Mouse (Mus musculus): Measurements from ENCODE around the gene Gm20388. TPM values are rescaled to one million over a fixed set of nuclear protein-coding genes. Genes with fewer than 3 reads are reported as not detected.
"Not testable (repeated sequence)": the region's sequence is repeated elsewhere in the genome, so short reads cannot be mapped to it uniquely, and the experiment has no call there.

Gene Gm20388
- total RNA-seq, 2 experiments from 2014 or later, result 1.9 to 2.0 TPM

GRCm38 (mm10) chr8:122307836-122308235 is 2397.2 kb downstream of the Gm20388 start:
- no peak for DNase-seq

DNA sequence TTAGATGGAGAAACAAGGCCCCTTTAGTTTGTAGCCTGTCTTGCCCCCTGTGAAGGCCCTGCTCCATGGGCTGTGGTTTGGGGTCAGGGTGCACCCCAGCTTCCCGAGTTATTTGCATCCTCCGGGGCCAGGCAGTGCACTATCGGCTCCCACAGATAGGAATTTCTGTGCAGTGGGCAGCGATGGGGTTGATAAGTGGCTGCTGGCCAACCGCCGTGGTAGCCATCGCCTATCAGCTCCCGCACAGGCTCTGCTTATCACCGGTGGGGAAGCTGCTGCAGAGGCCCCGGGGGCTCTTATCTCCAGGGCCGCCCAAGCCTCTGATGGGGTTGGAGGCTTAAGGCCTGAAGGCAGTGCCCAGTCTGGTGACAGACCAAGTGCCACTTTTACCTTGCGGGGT is 2398.6 kb downstream of the Gm20388 start:
- DNase-seq, result no peak

DNA sequence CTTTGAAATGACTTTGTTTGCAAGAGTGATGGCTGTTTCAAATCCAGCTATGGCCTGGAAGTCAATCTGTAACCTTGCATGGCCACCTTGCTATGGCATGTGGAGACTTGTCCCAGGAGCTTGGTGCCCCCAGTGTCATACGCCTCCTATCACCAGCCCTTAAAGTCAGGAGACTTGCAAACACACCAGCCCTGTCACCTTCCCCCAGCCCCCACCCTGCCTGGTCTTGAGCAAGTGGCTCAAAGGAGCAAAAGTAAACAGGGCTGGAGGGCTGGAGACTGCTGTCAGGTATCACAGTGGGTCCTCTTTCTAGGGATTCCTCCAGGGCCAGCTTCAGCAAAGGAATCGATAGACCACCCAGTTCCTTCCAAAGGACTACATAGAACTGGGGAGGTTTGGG is 2400.5 kb downstream of the Gm20388 start:
- no peak for DNase-seq

DNA sequence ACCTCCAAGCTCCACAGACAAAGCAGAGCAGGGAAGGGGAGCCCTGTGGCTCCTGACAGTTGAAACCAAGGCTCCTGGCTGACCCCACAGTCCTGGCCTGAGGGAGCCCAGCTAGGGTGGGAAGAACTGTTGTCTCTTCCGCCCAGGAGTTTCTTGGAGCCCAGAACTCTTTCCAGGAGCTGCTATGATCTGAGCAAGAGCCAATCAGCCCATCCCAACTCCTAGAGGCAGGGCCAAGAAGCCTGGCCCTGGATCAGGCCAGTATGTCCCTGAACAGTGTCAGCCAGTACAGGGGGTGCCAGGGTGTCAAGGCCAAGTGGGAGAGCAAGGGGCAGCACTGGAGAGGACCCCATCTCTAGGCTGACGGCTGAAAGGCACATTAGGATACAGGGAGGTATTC is 2401.9 kb downstream of the Gm20388 start:
- no peak for DNase-seq

DNA sequence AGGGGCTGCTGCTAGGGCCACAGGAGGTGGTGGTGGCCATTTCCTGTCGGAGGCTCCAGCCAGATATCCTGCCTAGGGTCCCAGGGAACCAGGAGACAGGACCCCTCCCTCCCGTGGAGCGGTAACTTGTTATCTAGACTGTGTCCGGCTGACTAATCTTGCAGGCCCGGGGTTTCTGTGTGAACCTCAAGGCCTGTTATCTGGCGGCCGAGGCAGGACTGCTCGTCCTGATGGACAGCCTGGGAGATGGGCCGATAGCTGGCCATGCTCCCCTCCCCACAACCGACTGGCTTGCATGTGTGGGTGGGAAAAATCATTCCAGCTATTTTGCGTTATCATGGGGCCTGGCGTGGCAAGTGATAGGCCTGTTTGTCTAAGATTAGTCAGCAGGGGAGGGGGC is 2402.7 kb downstream of the Gm20388 start:
- DNase-seq, result no peak

GRCm38 (mm10) chr8:122314899-122315496 is 2404.4 kb downstream of the Gm20388 start:
- DNase-seq, result peak; percentile 42

DNA sequence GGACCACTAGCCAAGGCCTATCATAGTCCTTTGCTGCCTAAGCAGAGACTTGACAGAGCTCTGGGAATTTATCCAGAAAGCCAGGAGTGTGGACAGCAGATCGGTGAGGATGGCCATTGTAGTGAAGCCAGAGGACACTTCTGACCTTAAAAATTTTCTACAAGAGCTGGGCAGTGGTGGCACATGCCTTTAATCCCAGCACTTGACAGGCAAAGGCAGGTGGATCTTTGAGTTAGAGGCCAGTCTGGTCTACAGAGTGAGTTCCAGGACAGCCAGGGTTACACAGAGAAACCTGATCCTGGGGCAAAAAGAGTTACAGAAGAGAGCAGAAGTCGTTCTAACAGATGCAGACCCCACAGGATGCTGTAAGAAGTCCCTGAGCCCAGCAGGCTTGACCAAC is 2405.8 kb downstream of the Gm20388 start:
- no peak for DNase-seq

DNA sequence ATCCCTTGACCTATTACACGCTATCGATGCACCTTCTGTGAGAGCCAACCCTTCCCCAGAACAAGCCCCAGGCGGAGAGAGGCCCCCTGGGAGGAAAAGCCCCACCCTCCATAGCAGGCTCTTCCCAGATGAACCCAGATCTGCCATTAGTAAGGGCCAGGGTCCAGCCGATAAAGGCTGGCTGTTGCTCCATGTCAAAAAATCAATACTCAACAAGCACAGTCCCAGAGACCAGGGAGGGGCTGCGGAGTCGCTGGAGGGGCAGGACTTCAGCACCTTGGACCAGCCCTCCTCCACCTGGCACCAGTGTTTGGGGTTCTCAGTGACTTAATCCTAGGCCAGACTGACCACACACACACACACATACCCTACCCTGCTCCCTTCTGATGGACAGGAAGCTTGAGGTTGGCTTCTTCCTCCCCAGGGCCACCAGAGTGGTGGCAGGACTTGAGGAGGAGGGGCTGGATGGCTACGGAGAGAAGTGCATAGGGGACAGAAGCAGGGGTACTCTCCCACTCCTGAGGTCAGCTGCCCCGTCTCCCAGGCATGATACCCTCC is 2407.4 kb downstream of the Gm20388 start:
- DNase-seq, result no peak

DNA sequence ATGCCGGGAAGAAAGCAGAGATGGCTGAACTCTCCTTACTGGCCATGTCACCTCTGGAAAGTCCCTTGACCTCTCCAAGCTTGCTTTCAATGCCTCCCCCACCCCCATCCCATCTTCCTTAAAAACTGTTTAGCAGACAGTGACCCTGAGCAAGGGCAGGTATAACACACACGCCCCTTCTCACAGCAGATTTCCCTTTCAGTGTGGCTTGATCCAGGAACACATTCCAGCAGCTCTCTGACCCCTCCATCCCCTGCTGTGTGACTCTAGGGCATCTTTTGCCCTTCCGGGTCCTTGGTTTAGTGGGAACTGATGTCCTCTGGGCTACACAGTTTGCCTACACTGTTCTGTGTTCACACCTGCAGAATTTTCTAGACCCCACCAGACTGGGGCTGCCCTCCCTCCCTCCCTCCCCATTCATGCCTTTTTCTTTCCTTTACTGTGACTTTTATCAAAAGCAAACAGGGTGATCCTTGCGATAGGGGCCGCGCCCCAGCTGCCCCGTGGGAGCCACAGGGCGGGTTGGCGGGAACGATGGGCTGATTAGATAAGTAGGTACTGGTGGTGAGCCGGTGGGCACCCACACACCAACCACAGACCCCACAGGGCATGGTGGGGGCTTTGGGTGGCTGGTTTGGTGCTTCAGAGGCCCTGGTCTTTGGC is 2408.5 kb downstream of the Gm20388 start:
- no peak for DNase-seq

GRCm38 (mm10) chr8:122319708-122320075 is 2409.1 kb downstream of the Gm20388 start:
- no peak for DNase-seq

DNA sequence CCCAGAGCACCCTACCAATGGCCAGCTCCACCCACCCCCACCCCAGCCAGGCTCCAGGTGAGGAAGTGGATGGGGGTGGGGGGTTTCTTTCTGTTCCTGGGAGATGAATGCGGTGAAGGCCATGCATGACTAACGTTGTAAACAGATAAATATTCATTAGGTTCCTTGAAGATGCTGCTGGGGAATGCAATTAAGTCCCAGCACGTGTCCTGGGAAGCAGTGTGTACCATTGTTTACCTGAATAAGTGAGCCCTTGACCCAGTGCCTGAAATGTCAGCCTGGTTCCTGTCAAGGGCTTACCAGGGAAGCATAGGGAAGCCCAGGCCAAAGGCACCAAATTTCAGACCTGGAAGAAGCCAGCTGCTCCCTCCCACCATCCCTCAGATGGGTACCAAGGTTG is 2409.9 kb downstream of the Gm20388 start:
- DNase-seq, result no peak

DNA sequence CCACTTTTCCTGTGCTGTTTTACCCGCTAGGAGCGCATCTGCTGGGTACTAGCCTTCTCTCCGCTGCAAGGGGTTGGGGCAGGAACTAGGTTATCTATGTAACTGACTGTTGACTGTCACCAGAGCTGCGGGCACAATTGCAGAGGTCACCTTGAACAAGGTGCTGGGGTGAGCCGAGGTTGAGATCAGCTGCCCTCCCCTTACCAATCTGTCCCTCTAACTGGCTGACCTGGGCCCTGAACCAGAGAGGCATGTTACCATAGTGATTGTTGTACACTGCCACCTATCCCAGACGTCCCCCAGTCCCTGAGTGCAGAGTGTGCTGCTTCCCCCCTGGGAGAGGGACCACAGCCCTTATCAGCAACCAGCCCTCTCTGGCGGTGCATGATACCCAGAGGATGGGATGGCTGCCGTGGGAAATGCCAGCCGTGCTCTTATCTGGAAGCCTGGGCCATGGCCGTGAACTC is 2410.8 kb downstream of the Gm20388 start:
- no peak for DNase-seq

DNA sequence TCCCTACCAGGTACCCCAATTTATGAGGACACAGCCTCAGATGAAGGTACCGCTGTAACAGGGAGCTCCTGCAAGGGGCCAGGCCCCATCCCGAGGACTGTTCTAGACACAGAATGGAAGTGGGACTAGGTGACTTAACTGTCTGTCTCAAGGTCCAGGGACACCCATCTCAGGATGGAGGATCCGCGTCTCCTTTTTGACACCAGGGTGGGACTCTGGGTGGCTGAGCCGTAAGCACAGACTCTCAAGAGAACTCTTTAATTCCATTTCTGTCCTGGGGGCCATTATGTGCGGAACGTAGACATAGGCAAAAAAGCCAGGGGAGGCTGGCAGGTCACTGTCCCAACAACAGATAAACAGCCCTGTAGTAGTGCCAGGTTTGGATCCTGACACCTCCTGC is 2411.5 kb downstream of the Gm20388 start:
- DNase-seq, result no peak

DNA sequence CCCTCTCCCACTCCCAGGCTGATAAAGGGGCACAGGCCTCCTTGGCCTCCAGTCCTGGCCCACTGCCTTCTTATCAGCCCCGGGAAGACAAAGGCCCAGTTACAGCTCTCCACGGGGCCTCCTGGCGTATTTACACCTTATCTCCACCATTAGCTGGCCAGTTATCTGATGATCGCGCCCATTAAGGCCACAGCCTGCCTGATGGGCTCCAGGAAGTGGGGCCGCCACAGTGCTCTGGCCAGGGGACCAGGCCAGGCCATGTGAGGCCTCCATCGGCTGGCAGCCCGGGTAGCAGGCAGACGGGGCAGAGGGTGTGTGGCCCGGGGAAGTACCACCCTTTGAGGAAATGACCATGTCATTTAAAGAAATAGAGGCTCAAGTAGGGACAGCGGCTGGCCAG is 2412.2 kb downstream of the Gm20388 start:
- no peak for DNase-seq

DNA sequence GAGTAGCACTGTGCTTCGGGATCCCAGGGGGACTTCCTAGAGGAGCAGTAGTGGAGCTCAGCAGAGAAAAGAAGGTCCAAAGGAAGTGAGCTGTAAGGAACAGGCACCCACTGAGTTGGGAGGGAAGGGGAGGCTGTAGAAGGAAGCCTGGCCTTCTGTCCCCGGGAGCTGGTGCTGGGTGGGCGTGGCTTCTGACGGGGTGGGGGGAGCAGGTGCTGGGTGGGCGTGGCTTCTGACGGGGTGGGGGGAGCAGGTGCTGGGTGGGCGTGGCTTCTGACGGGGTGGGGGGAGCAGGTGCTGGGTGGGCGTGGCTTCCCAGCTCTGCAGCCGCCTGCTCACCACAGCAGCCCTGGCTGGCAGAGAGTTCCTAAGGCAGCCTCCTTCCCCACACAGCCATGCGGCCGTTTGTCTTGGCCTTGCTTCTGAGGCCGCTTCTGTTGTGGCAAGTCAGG is 2413.3 kb downstream of the Gm20388 start:
- DNase-seq, result not testable (repeated sequence)

- DNase-seq, result no peak
Observed at GRCm38 (mm10) chr8:122325196-122325595, 2414.6 kb downstream of the Gm20388 start.

DNA sequence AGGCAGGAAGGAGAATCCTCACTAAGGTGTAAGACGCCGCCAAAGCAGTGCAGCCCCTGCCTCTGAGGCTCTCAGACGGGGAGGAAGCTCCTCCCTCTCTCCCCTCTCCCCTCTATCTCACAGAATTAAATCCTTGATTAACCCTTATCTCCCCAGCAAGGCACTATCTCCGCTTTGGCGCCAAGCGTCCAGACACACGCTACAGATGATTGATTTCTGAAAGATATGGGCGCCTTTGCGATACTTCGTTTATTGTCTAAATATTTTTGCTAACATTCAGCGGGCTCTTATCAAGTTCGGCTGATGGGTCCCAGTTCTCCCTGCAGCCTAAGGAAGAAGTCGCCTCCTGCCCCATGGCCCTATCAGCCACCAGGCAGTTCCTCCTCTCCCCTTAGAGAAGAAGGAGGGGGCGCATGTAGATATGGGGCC is 2415.5 kb downstream of the Gm20388 start:
- DNase-seq, result no peak

GRCm38 (mm10) chr8:122329072-122329471 is 2418.4 kb downstream of the Gm20388 start:
- DNase-seq, result no peak

- DNase-seq, result no peak
Observed at GRCm38 (mm10) chr8:122329553-122330239, 2419.1 kb downstream of the Gm20388 start.

- no peak for DNase-seq
Observed at GRCm38 (mm10) chr8:122330446-122331133, 2419.9 kb downstream of the Gm20388 start.

DNA sequence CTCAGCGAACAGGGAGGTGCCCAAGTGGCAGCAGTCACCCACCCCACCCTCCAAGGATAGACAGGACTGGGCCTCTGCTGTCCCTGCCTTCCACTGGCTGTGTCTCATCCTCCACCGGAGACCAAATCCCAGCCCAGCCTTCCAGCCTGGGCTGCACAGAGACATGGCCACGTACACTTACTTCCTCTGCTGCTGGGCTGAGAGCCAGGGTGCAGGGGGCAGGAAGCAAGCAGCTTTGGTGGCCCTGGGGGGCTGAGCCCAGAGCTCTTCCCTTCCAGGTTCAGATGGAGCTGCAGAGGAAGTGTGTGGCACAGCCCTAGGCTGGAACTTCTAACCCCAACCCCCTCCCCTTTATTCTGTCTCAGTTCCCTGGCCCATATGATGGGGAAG is 2420.5 kb downstream of the Gm20388 start:
- DNase-seq, result peak; percentile 65

DNA sequence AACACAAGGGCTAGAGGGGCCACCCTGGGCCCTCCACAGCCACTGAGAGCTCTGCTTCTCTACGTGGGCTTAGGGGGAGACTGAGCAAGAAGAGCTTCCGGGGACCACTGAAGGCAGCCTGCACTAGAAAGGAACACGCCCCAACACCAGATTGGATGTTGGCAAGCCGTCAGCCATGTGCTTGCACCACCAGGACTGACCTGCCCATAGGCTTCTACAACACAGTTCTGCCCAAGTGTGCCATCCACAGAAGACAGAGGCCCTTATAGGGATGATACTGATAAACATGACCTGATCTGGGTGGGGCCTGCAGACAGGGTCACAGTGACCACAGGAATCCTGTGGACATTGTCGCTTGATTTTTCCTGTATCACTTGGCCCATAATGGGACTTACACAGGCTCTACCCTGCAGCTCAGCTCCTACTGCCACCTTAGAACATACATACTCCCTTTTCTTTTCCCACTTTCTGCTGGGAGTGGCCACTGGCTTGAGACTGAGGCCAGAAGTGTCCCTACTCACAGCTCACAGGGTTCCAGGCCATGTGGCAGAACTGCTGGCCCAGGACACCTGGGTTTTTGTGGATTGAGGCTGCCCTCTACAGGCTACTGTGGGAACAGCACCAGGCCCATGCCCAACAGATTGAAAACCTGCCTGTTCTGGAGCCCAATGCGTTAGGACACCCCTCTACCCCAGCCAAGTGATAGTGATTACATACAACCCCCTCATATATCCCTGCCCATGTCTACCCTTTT is 2422.3 kb downstream of the Gm20388 start:
- peak; percentile 91 for DNase-seq
